Comparison of ENCODE assay signal across 9 mouse cellular contexts in genomic region chr14:21985981-21986732, GRCm38 (mm10). TPM values are rescaled to one million over a fixed set of nuclear protein-coding genes. Genes with fewer than 3 reads are reported as not detected.
A peak's percentile ranks its signal among the peaks of the same experiment; 100 is the strongest.
DNase-seq lines count a peak whose midpoint lies in the region; ATAC-seq and TF ChIP-seq lines count a peak whose summit lies in the region.
"Had no signal": no experiment of that assay in that cellular context is flagged by ENCODE, and none has a peak within 500 bp of the region (broad histone marks: within the 10 kb centered on the region; RNA-seq: fewer than 3 reads in every experiment).

No protein-coding gene starts in this region.

- H3K4me3 ChIP-seq in gastrocnemius, adult 2 months = peak overlapping the region; percentile 76
- H3K4me3 ChIP-seq in hindbrain, embryonic 15.5 days = peak overlapping the region; percentile 90

- H3K9me3 ChIP-seq in hindbrain, embryonic 15.5 days = no peaks in the 10 kb centered on the region

- peak overlapping the region; percentile 99 for H3K27ac ChIP-seq in gastrocnemius, adult 2 months
- H3K27ac ChIP-seq in hindbrain, embryonic 15.5 days (replicated peaks) = peak overlapping the region; percentile 96

- no peak for ATAC-seq in hindbrain, embryonic 15.5 days (ENCODE audit: low FRiP score, low read depth)

- H3K9ac ChIP-seq in hindbrain, embryonic 15.5 days = peak overlapping the region; percentile 86

- TF ChIP-seq CTCF in gastrocnemius, adult 2 months (IDR thresholded peaks at IDR 0.05) = peak; percentile 88

- intact Hi-C loops in gastrocnemius, adult 2 months (cut with DNase I) = loop anchor here (1.0 to 10.0 kb wide), 6 partner anchors 456 to 1419 kb away; no protein-coding TSS in a partner anchor

- WGBS in hindbrain, embryonic 15.5 days = 0% methylated on average over 61 of the region's 62 CpGs

- H3K4me1 ChIP-seq in hindbrain, embryonic 15.5 days (replicated peaks) = peaks cover 69% of the 10 kb centered on the region

- peaks cover 8% of the 10 kb centered on the region; the same call in 1 of the 2 replicates for H3K27me3 ChIP-seq in hindbrain, embryonic 15.5 days

- DNase-seq in NIH3T3 (ENCODE audit: low read depth) = peak; percentile 81
- DNase-seq in cerebellum, postnatal 14 days = peak; percentile 90 to 91
- peak; percentile 94 for DNase-seq in gastrocnemius, adult 2 months
- peak; percentile 73 to 76 for DNase-seq in left cerebral cortex, adult 18-20 months (ENCODE audit: low spot score in 2 of 2)
- peak; percentile 96 for DNase-seq in lung, postnatal 36 days
- DNase-seq in right cerebral cortex, adult 18-20 months = peak; percentile 83
- peak; percentile 90 for DNase-seq in urinary bladder, postnatal 14 days (ENCODE audit: low spot score)

- no peaks in the 10 kb centered on the region for H3K36me3 ChIP-seq in hindbrain, embryonic 15.5 days

- H3K4me2 ChIP-seq in hindbrain, embryonic 15.5 days = peak overlapping the region; percentile 86

RNA-seq across cellular contexts. Expression of gene Zfp503, which starts 3.2 kb away (rescaled TPM):
- 10 to 100 TPM in 1 of 2 experiments, 1 to 10 TPM in 1; 8.1 to 10.7 TPM for total RNA-seq in gastrocnemius, adult 2 months (2021)
- polyA plus RNA-seq in hindbrain, embryonic 15.5 days (2015; fragmentation: Nextera tagmentation; extraction: Ambion mirVana) = 11.0 and 13.7 TPM in 2 replicates
- 1 to 10 TPM; 3.9 to 4.5 TPM for total RNA-seq in left cerebral cortex, adult 18-20 months (2021)

RNA-seq across cellular contexts. Expression of gene Lrmda, which starts 33.4 kb away (rescaled TPM):
- 1 to 10 TPM; 2.6 to 2.9 TPM for total RNA-seq in gastrocnemius, adult 2 months (2021)
- polyA plus RNA-seq in hindbrain, embryonic 15.5 days (2015; fragmentation: Nextera tagmentation; extraction: Ambion mirVana) = 0.23 and 0.37 TPM in 2 replicates
- 1 to 10 TPM; 1.4 to 1.7 TPM for total RNA-seq in left cerebral cortex, adult 18-20 months (2021)
- polyA plus RNA-seq: erythroblast, embryonic 14.5 days had no signal
